Mouse (Mus musculus): ENCODE measurements around the gene Hspd1. TPM values are rescaled to one million over a fixed set of nuclear protein-coding genes. Genes with fewer than 3 reads are reported as not detected.

Gene Hspd1
- polyA plus RNA-seq (2012; rRNA removed): 146 and 156 TPM in 2 replicates

DNA sequence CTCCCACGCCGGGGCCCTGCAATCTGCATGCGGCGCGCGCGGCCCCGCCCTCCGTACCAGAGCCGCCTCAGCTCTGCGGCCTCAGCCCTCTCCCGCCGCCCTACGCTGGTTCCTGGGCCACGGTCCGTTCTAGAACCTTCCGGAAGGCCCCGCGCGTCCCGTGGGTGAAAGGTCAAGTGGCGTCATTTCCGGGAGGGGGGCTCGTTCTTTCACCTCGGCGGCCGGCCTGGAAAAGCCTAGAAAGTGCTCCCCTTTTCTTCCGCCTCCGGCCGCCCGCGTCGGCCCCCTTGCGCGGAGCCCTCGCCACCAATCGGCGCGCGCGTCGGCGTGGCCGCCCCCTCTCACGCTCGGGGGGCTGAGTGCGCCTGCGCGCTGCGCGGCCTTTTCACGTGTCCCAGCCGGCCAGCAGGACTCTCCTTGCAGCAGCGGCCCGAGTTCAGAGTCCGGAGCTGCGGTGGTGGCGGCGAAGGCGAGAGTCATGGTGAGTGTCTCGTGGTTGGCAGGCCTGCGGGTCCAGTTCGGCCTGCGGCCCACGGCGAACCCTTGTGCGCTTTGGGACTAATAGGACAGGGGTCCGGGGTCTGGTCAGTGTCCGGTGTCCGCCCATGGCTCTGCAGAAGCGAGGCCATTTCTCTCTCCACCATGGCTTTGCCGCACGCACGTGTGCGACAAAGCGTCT lies at the start of gene Hspd1, which contains the start of gene Hspe1:
Hspd1 (minus strand) TSS at position 312 of the 679 bp plus-strand sequence.
Hspe1 (plus strand) TSS at position 201 of the 679 bp plus-strand sequence.

GRCm38 (mm10) chr1:55130943-55131401 lies 42.9 kb upstream of the Hspd1 start, which contains the start of gene Mob4:
Gene Mob4, plus strand, starts transcription at chr1:55131231.

GRCm38 (mm10) chr1:55052355-55052953 lies 35.6 kb downstream of the Hspd1 start, which contains the start of gene Coq10b:
Gene Coq10b, plus strand, starts transcription at chr1:55052770.

Other genes starting within 250 kb of the Hspd1 start
- 49.9 and 50.0 TPM in 2 replicates for gene Ankrd44, start 161.9 kb downstream of the Hspd1 start, polyA plus RNA-seq (2012; rRNA removed)
- gene Sf3b1, start 60.8 kb downstream of the Hspd1 start, polyA plus RNA-seq (2012; rRNA removed): 228 and 247 TPM in 2 replicates
- 19.0 and 21.6 TPM in 2 replicates for gene Coq10b, start 35.5 kb downstream of the Hspd1 start, polyA plus RNA-seq (2012; rRNA removed)
- 191 and 215 TPM in 2 replicates for gene Hspe1, start 111 bp downstream of the Hspd1 start, polyA plus RNA-seq (2012; rRNA removed)
- 48.4 and 54.4 TPM in 2 replicates for gene Mob4, start 43.0 kb upstream of the Hspd1 start, polyA plus RNA-seq (2012; rRNA removed)
- gene Rftn2, start 138.5 kb upstream of the Hspd1 start, polyA plus RNA-seq (2012; rRNA removed): 9.3 and 10.9 TPM in 2 replicates
- 3.4 and 3.7 TPM in 2 replicates for gene Mars2, start 148.9 kb upstream of the Hspd1 start, polyA plus RNA-seq (2012; rRNA removed)